Comparison of ENCODE assay signal across 23 mouse cellular contexts in the genomic region with DNA sequence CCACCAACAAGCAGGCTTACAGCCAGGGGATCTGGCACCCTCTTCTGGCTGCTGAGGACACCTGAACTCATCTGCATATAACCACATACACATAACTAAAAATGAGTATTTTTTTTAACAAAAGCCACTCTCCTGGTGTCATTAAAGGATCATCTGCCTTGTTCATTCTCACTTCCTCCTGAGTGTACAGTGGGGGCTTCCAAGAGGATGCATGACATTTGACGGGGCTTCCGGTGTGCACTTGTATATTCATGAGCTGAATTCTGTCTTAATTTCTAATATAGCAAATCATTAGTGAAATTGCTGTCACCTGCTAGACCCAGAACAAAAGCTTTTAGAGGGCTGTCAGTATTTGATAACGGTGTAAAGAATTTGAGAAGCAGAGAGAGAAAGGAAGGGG.
"Had no signal": no experiment of that assay in that cellular context is flagged by ENCODE, and none has a peak within 500 bp of the region (broad histone marks: within the 10 kb centered on the region; RNA-seq: fewer than 3 reads in every experiment).

No protein-coding gene starts in this region.

- H3K4me2 ChIP-seq: liver, embryonic 15.5 days; lung, embryonic 15.5 days; midbrain, embryonic 13.5 days; neural tube, embryonic 12.5 days; neural tube, embryonic 15.5 days had no signal

- H3K4me1 ChIP-seq: lung, embryonic 15.5 days had no signal

- H3K4me3 ChIP-seq: left cerebral cortex, adult 2 months; liver, embryonic 15.5 days; lung, embryonic 15.5 days; megakaryocyte, embryonic 14.5 days; midbrain, embryonic 10.5 days; midbrain, embryonic 13.5 days; neural tube, embryonic 12.5 days; neural tube, embryonic 15.5 days had no signal

- DNase-seq: kidney, adult 18-20 months; kidney, adult 9 months; kidney, postnatal 14 days; kidney, postnatal 4 days; layer of hippocampus, postnatal 36 days; lung, adult 18-20 months; lung, postnatal 10 days; lung, postnatal 36 days; right cerebral cortex, adult 18-20 months; right cerebral cortex, postnatal 14 days; right cerebral cortex, postnatal 4 days; thymus, adult 2 months; thymus, postnatal 14 days; thymus, postnatal 4 days had no signal

- ATAC-seq: midbrain, embryonic 13.5 days had no signal

- H3K27me3 ChIP-seq: liver, embryonic 15.5 days; lung, embryonic 15.5 days; midbrain, embryonic 13.5 days; neural tube, embryonic 12.5 days; neural tube, embryonic 15.5 days had no signal

- H3K9ac ChIP-seq: liver, embryonic 15.5 days; lung, embryonic 15.5 days; midbrain, embryonic 13.5 days; neural tube, embryonic 12.5 days; neural tube, embryonic 15.5 days had no signal

- H3K36me3 ChIP-seq: liver, embryonic 15.5 days; lung, embryonic 15.5 days; midbrain, embryonic 10.5 days; neural tube, embryonic 12.5 days; neural tube, embryonic 15.5 days had no signal

- H3K27ac ChIP-seq: left cerebral cortex, adult 2 months; liver, embryonic 15.5 days; lung, embryonic 15.5 days; midbrain, embryonic 10.5 days; midbrain, embryonic 13.5 days; neural tube, embryonic 12.5 days; neural tube, embryonic 15.5 days; stomach, postnatal 0 days had no signal

- H3K9me3 ChIP-seq: liver, embryonic 15.5 days; lung, embryonic 15.5 days; megakaryocyte, embryonic 14.5 days; midbrain, embryonic 10.5 days; midbrain, embryonic 13.5 days; neural tube, embryonic 12.5 days; neural tube, embryonic 15.5 days had no signal
